Mouse (Mus musculus): ENCODE measurements around the gene Ssh2. TPM values are rescaled to one million over a fixed set of nuclear protein-coding genes. Genes with fewer than 3 reads are reported as not detected.

Ssh2 gene
- polyA plus RNA-seq, 1 experiment from 2014 or later, result 17.1 TPM

DNA sequence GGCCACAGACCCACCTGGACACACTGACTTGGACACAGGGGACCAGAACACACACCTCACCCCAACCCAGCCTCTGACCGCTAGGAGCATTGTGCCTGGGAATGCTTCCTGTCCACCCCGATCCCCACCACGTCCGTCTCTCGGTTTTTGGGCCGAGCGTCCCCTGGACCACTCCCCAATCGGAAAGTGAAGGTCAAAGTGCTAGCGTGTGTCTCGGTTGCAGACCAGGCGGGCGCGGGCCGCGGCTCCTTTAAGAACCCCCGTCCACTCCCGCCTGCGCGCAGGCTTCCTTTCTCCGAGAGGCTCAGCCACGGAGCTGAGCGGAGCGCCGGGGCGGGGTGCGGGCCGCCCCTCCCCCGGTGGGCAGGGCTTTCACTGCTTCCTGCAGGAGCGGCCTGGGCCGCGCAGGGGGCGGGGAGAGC is 276.8 kb downstream of the Ssh2 start:
- 2% methylated on average over 23 of the region's 32 CpGs for WGBS
- peaks cover 71% of the 10 kb centered on the region for H3K4me1 ChIP-seq
- H3K36me3 ChIP-seq, result 0 out of 2 replicates have a peak, but pooled peaks cover 2% of the 10 kb centered on the region
- H3K9me3 ChIP-seq (replicated peaks), result no peaks in the 10 kb centered on the region
- no peaks in the 10 kb centered on the region for H3K27me3 ChIP-seq
- ATAC-seq (ENCODE audit: low FRiP score), result peak; percentile 56
- H3K4me3 ChIP-seq, result peak overlapping the region; percentile 97
- peak overlapping the region; percentile 87 for H3K27ac ChIP-seq
- peak overlapping the region; percentile 66 for H3K9ac ChIP-seq
- H3K4me2 ChIP-seq (replicated peaks), result peak overlapping the region; percentile 69

DNA sequence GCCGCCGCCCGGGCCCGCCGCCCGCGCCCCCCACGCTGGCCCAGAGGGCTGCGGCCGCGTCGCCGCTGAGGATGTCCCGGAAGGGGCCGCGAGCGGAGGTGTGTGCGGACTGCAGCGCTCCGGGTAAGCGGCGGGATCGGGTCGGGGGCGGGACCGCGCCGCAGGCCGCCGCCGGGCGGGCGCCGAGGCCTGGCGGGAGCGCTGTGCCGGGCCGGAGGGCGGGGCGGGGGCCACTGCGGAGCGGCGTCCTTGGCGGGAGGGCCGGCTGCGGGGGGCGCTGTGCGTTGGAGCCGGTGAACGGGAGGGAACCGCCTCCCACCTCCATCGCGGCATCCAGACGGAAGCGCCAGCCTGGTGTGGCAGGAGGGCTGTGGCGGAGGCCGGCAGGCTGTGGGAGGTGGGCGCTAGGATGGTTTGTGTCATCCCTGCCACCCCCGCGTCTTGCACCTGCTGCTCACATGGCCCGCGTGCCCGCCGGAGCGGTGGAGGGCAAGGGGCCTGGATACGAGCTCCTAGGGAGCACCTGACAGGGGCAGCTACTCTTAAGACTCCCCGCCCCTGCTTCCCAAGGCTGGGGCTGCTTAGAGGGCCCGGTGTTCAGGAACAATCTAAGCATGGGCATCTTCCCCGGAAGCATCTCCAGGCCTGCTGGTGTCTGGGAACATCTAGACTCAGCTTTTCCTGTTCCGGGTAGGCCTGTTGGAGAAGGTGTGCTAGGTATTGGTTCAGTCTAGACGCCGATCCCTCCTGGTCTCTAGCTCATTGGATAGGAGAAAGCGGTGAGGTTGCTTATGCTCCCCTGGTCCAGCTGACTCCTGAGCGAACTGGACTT is 277.6 kb downstream of the Ssh2 start, which contains the start of gene Git1:
TSS of gene Git1 (plus strand) at position 51 of the 832 bp plus-strand sequence.
- Histone ChIP-seq H3K4me3 (peak within 1 kb of the TSS; percentile 97), H3K4me2 (replicated peaks) (peak within 1 kb of the TSS; percentile 96), H3K36me3 (peaks cover 3% of the 10 kb centered on the region; the same call in 1 of the 2 replicates), H3K27me3 (no peaks in the 10 kb centered on the region), H3K27ac (peak within 1 kb of the TSS; percentile 92), H3K9me3 (replicated peaks) (no peaks in the 10 kb centered on the region), H3K4me1 (peaks cover 69% of the 10 kb centered on the region), H3K9ac (peak within 1 kb of the TSS; percentile 97)
- ATAC-seq (ENCODE audit: low FRiP score), result no peak
- WGBS, result 2% methylated on average over 62 of the region's 74 CpGs

DNA sequence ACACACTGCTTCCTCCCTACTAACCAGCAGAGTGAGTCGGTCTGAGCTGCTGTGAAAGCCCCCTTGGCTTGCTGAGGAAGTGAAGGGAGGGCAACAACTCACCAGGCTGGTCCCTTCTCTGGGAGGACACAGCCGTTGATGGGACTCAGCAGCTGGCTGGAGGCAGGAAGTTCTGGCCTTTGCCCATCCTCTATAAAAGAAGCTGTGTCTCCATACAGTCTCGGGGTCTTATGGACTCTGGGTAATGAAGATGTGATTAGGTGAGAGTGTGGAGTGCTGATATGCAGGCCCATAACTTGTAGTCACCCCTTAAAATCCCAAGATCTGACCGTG is 278.2 kb downstream of the Ssh2 start:
- peaks cover 71% of the 10 kb centered on the region for H3K4me1 ChIP-seq

DNA sequence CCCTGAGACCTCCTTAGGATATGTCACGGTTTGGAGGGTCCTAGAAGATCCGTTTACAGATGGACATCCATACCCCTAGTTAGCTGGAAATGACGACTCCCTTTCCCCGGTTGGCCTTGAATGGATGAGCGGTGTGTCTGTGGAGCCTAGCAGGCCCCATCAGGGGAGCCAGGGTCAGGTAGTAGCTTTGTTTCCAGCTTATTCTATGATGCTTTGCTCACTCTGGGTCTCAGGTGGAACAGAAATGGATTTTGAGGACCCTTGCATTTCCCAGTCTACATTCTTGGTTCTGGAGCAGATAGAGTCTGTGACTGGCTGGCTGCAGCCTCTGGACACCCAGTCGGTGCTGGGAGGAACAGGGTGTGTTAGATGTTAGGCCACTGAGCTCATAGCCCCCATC is 278.7 kb downstream of the Ssh2 start:
- no peak for ATAC-seq (ENCODE audit: low FRiP score)
- H3K27ac ChIP-seq, result 0 out of 2 replicates have a peak overlapping the region, but pooled peaks have one; percentile 3
- H3K27me3 ChIP-seq, result no peaks in the 10 kb centered on the region
- H3K4me3 ChIP-seq, result peak overlapping the region; percentile 97
- H3K4me1 ChIP-seq, result peaks cover 74% of the 10 kb centered on the region
- H3K4me2 ChIP-seq (replicated peaks), result peak overlapping the region; percentile 96
- WGBS, result 73% methylated on average over 6 of the region's 6 CpGs
- H3K36me3 ChIP-seq, result peaks cover 13% of the 10 kb centered on the region
- peak overlapping the region; percentile 97 for H3K9ac ChIP-seq
- H3K9me3 ChIP-seq (replicated peaks), result no peaks in the 10 kb centered on the region

More for the DNA sequence above, 278.2 kb downstream of the Ssh2 start:
- WGBS, result 36% methylated on average over 4 of the region's 4 CpGs
- peak overlapping the region; percentile 97 for H3K9ac ChIP-seq
- peaks cover 9% of the 10 kb centered on the region; the same call in 1 of the 2 replicates for H3K36me3 ChIP-seq
- no peaks in the 10 kb centered on the region for H3K9me3 ChIP-seq (replicated peaks)
- peak overlapping the region; percentile 92 for H3K27ac ChIP-seq
- H3K27me3 ChIP-seq, result no peaks in the 10 kb centered on the region
- H3K4me2 ChIP-seq (replicated peaks), result peak overlapping the region; percentile 96
- peak overlapping the region; percentile 97 for H3K4me3 ChIP-seq
- no peak for ATAC-seq (ENCODE audit: low FRiP score)

DNA sequence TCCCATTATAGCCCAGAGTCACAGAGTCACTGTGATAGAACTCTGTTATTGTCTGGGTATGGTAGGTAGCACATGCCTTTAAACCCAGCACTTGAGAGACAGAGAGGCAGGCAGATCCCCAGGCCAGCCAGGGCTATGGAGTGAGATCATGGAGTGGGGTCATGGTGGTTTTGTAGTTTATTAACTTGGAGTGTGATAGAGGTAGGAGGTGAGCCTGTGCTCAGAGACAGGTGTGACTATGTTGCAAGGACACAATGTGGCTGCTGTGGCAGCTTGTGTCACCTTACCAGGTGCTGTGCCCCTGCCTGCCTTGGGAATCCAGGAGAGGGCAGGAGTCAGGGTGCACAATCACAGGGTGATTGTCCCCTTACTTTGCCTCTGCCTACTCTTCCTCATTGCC is 279.4 kb downstream of the Ssh2 start:
- peaks cover 21% of the 10 kb centered on the region for H3K36me3 ChIP-seq
- no peaks in the 10 kb centered on the region for H3K27me3 ChIP-seq
- no peak overlapping the region for H3K4me3 ChIP-seq
- H3K4me2 ChIP-seq (replicated peaks), result peak overlapping the region; percentile 96; the same call in 1 of the 2 replicates
- ATAC-seq (ENCODE audit: low FRiP score), result no peak
- no peaks in the 10 kb centered on the region for H3K9me3 ChIP-seq (replicated peaks)
- peaks cover 74% of the 10 kb centered on the region for H3K4me1 ChIP-seq
- peak overlapping the region; percentile 97; the same call in 1 of the 2 replicates for H3K9ac ChIP-seq
- H3K27ac ChIP-seq, result no peak overlapping the region

DNA sequence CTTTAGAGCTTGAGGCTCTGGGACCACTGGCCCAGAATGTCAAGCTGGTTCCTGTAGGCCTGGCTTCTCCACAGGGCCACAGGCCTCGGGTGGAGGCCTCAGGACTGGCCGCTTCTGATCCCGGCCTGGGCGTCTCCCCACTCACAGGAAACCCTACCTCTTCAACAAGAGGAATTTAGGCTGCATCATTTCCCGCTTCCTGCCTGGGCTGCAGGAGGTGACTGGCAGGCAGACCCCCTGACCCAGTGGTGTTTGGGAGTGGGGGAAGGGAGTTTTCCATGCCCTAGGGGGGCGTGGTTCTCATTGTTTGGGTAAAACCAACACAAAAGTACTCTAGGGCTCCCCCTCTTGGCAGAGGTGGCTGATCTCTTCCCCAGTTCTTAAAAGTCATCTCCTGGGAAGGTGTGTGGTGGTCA is 281.3 kb downstream of the Ssh2 start:
- no peak overlapping the region for H3K4me3 ChIP-seq
- ATAC-seq (ENCODE audit: low FRiP score), result no peak
- no peak overlapping the region for H3K4me2 ChIP-seq (replicated peaks)
- peaks cover 66% of the 10 kb centered on the region for H3K4me1 ChIP-seq
- H3K9me3 ChIP-seq (replicated peaks), result no peaks in the 10 kb centered on the region
- H3K36me3 ChIP-seq, result peaks cover 25% of the 10 kb centered on the region
- H3K27ac ChIP-seq, result peak overlapping the region; percentile 57
- H3K27me3 ChIP-seq, result no peaks in the 10 kb centered on the region
- no peak overlapping the region for H3K9ac ChIP-seq
- WGBS, result 15% methylated on average over 6 of the region's 6 CpGs

DNA sequence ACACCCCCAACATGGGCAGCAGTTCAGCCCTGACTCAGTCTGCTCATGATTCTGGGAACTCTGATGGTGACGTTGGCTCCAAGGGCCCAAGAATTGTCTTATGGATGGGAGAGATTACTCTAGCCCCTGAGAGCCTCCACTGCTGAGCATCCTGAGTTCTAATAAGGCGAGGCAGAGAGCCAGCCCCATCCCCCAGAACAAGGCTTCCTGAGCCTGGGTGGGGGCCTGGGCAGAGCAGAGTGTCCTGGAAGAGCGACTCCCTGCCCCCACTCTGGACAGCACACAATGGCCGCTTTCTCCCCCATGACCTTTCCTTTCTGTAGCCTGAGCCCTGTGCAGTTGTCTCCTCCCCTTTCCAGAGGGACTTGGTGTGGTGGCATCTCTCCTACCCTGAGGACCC is 281.8 kb downstream of the Ssh2 start:
- 16% methylated on average over 4 of the region's 4 CpGs for WGBS
- H3K9ac ChIP-seq, result no peak overlapping the region
- H3K4me3 ChIP-seq, result no peak overlapping the region
- peaks cover 64% of the 10 kb centered on the region for H3K4me1 ChIP-seq
- no peaks in the 10 kb centered on the region for H3K9me3 ChIP-seq (replicated peaks)
- no peak for ATAC-seq (ENCODE audit: low FRiP score)
- H3K36me3 ChIP-seq, result peaks cover 30% of the 10 kb centered on the region
- no peak overlapping the region for H3K4me2 ChIP-seq (replicated peaks)
- H3K27me3 ChIP-seq, result no peaks in the 10 kb centered on the region
- peak overlapping the region; percentile 57 for H3K27ac ChIP-seq

DNA sequence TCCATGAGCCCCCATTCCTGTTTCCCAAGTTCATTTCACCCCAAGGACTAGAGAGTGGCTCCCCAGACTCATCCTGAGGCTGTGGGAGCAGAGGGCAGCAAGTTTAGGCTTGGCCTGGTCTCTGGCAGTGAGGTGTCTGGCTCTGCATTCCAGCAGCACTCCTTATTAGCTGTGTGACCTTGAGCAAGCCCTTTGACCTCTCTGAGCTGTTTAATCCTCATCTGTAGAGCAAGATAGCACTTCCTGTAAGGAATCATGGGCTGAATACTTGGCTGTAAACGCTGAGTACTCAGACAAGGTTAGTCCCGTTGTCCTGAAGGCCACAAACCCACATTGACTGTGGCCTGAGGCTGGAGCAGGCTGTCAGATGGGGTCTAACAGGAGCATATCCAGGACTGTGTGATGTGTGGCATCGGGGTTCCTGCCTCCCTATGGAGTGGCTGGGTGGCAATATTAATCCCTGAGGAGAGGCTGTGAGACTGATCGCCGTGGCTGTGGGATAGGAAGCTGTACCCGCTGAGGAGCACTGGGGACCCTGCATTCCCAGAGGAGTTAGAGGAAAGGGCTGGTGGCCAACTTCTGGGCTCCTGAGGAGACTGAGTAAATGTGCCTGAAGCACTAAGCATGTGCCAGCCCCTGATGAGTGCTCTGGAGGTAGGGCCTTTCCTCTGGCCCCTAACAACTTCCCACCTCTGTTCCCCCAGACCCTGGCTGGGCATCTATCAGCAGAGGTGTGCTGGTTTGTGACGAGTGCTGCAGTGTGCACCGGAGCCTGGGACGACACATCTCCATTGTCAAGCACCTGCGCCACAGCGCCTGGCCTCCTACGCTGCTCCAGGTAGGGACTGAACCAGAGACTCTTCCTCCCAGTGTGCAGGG is 282.4 kb downstream of the Ssh2 start:
- H3K9ac ChIP-seq, result 0 out of 2 replicates have a peak overlapping the region, but pooled peaks have one; percentile 8
- peaks cover 64% of the 10 kb centered on the region for H3K4me1 ChIP-seq
- 73% methylated on average over 12 of the region's 12 CpGs for WGBS
- peaks cover 36% of the 10 kb centered on the region for H3K36me3 ChIP-seq
- H3K4me2 ChIP-seq (replicated peaks), result no peak overlapping the region
- ATAC-seq (ENCODE audit: low FRiP score), result no peak
- no peak overlapping the region for H3K4me3 ChIP-seq
- no peaks in the 10 kb centered on the region for H3K27me3 ChIP-seq
- peak overlapping the region; percentile 57 for H3K27ac ChIP-seq
- no peaks in the 10 kb centered on the region for H3K9me3 ChIP-seq (replicated peaks)

DNA sequence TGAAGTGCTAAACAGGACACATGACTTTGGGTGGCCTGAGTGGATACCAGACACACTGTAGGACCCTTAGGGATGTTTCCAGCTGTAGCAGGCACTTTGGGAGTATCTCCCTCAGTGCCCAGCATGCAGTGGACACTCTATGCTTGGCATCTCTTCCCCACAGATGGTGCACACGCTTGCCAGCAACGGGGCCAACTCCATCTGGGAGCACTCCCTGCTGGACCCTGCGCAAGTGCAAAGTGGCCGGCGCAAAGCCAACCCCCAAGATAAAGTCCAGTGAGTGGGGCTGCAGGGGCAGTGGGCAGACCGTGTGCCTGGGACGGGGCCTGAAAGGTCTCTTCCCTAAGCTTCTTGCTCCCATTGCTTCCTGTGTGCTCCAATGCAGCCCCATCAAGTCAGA is 283.3 kb downstream of the Ssh2 start:
- Histone ChIP-seq H3K4me2 (replicated peaks) (no peak overlapping the region), H3K27ac (no peak overlapping the region), H3K36me3 (peaks cover 45% of the 10 kb centered on the region), H3K27me3 (no peaks in the 10 kb centered on the region), H3K9ac (0 out of 2 replicates have a peak overlapping the region, but pooled peaks have one; percentile 9), H3K4me1 (peaks cover 58% of the 10 kb centered on the region), H3K9me3 (replicated peaks) (no peaks in the 10 kb centered on the region), H3K4me3 (no peak overlapping the region)
- WGBS, result 85% methylated on average over 7 of the region's 7 CpGs
- ATAC-seq (ENCODE audit: low FRiP score), result no peak

DNA sequence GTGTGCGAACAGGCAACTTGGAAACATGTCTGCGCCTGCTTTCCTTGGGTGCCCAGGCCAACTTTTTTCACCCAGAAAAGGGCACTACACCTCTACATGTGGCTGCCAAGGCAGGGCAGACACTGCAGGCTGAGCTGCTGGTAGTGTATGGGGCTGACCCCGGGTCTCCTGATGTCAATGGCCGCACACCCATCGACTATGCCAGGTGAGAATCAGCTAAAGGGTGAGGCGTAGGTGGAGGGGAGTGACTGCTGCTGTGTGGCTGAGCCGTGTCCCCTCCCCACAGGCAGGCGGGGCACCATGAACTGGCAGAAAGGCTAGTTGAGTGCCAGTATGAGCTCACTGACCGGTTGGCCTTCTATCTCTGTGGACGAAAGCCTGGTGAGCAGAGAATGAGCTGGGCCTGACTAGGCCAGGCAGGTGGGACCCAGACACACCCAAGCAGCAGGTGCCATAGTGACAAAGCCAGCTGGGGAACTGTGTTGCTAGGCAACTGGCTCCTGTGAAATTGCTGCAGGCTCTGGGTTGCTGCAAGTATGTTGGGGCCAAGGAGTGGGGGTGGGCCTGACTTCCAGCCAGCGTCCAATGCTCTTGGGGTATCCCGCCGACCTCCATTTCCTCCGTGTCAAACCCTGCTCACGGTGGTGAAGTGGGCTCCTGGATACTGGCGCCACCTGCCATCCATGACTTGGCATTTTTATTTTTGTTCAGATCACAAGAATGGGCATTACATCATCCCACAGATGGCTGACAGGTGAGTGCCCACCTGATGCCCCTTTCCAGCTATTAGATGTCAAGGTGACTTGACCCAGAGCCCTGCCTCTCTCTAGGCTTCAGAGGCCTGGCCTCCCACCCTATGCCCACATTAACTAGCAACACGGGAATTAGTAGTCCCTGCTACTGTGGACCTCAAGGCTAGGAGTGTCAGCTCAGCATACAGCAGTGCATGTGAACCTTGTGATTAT is 284.6 kb downstream of the Ssh2 start:
- Histone ChIP-seq H3K9ac (no peak overlapping the region), H3K4me3 (no peak overlapping the region), H3K27me3 (no peaks in the 10 kb centered on the region), H3K27ac (peak overlapping the region; percentile 26; the same call in 1 of the 2 replicates), H3K4me1 (peaks cover 46% of the 10 kb centered on the region), H3K4me2 (replicated peaks) (no peak overlapping the region), H3K9me3 (replicated peaks) (no peaks in the 10 kb centered on the region), H3K36me3 (peaks cover 58% of the 10 kb centered on the region)
- no peak for ATAC-seq (ENCODE audit: low FRiP score)
- 81% methylated on average over 17 of the region's 17 CpGs for WGBS

DNA sequence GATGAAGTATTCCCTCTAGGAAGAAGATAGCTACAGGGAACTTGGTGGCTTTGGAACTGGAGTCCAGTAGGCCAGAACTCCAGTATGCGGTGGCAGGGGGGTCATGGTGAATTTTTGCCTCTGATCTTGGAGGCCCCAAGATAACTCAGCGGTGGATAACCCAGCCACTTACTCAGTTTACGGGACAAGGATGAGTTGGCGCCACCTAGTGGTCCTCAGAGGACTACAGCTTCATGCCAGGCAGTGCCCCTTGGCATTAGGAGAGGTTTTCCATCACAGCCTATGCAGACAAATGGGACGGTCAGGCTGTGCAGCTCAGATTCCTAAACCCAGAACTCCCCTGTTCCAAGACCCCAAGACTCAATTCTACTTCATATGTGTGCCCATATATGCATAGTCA is 285.3 kb downstream of the Ssh2 start:
- no peaks in the 10 kb centered on the region for H3K9me3 ChIP-seq (replicated peaks)
- H3K4me1 ChIP-seq, result peaks cover 39% of the 10 kb centered on the region
- H3K36me3 ChIP-seq, result peaks cover 63% of the 10 kb centered on the region
- no peak overlapping the region for H3K4me2 ChIP-seq (replicated peaks)
- no peak for ATAC-seq (ENCODE audit: low FRiP score)
- peak overlapping the region; percentile 26; the same call in 1 of the 2 replicates for H3K27ac ChIP-seq
- no peak overlapping the region for H3K4me3 ChIP-seq
- no peak overlapping the region for H3K9ac ChIP-seq
- 21% methylated on average over 5 of the region's 5 CpGs for WGBS
- H3K27me3 ChIP-seq, result no peaks in the 10 kb centered on the region
